Mouse (Mus musculus) cerebellum, postnatal 10 days (tissue): ENCODE results near the gene Mob3a.

Source experiments
- DNase-seq, 2 experiments: peaks; one replicate each; pipeline ENCODE4 v3.0.0; 2021; ENCODE audit warnings: mixed read lengths in 2 of 2

Gene Mob3a

GRCm38 (mm10) chr10:80698605-80699004 is 3.2 kb downstream of the Mob3a start:
- no peak for DNase-seq

- DNase-seq = peak; percentile 67 to 69
Measured at GRCm38 (mm10) chr10:80697812-80698211, 4.0 kb downstream of the Mob3a start.

GRCm38 (mm10) chr10:80697393-80697787 is 4.4 kb downstream of the Mob3a start:
- no peak for DNase-seq

GRCm38 (mm10) chr10:80696502-80697392 is 5.0 kb downstream of the Mob3a start:
- DNase-seq = no peak

- no peak for DNase-seq
Measured at GRCm38 (mm10) chr10:80695801-80696501, 5.8 kb downstream of the Mob3a start.

GRCm38 (mm10) chr10:80695186-80695585 is 6.6 kb downstream of the Mob3a start:
- no peak for DNase-seq

- no peak for DNase-seq
Measured at GRCm38 (mm10) chr10:80694159-80694938, 7.4 kb downstream of the Mob3a start.

GRCm38 (mm10) chr10:80693401-80694045 is 8.3 kb downstream of the Mob3a start:
- no peak for DNase-seq

- DNase-seq = no peak
Measured at GRCm38 (mm10) chr10:80692249-80693165, 9.3 kb downstream of the Mob3a start.

- DNase-seq = peak; percentile 83
Measured at GRCm38 (mm10) chr10:80687850-80688249, 13.9 kb downstream of the Mob3a start.

GRCm38 (mm10) chr10:80686617-80687016 is 15.2 kb downstream of the Mob3a start:
- DNase-seq = peak; percentile 64 to 69

GRCm38 (mm10) chr10:80684984-80685383 is 16.8 kb downstream of the Mob3a start:
- DNase-seq = no peak

- DNase-seq = peak; percentile 73 to 77
Measured at GRCm38 (mm10) chr10:80684214-80684613, 17.6 kb downstream of the Mob3a start.

- DNase-seq = no peak
Measured at GRCm38 (mm10) chr10:80683647-80684046, 18.1 kb downstream of the Mob3a start.

GRCm38 (mm10) chr10:80682003-80682402 is 19.8 kb downstream of the Mob3a start:
- DNase-seq = no peak

GRCm38 (mm10) chr10:80680260-80680696 is 21.5 kb downstream of the Mob3a start:
- DNase-seq = no peak

GRCm38 (mm10) chr10:80679556-80680259 is 22.1 kb downstream of the Mob3a start:
- DNase-seq = no peak

GRCm38 (mm10) chr10:80678601-80679377 is 23.0 kb downstream of the Mob3a start:
- DNase-seq = peak; percentile 68 to 72

GRCm38 (mm10) chr10:80677942-80678436 is 23.8 kb downstream of the Mob3a start, which contains the start of gene Mknk2:
Mknk2 (minus strand) TSS chr10:80678112.
- DNase-seq = peak; percentile 96
